Mouse (Mus musculus) CH12.LX (cell line): ENCODE data around the gene Ncoa3. TPM values are rescaled to one million over a fixed set of nuclear protein-coding genes. Genes with fewer than 3 reads are reported as not detected.

Source experiments
- DNase-seq: peaks from one replicate; pipeline ENCODE4 v3.0.0-alpha.2; 2013; ENCODE audit errors: extremely low read depth
- H3K27ac ChIP-seq: 2 replicates; pipeline ENCODE4 v1.5.1; 2012; ENCODE audit warnings: low read depth, mild to moderate bottlenecking, control low read depth, moderate library complexity; ENCODE audit not compliant: insufficient read depth
- H3K27me3 ChIP-seq: replicated peaks from 2 replicates; pipeline ENCODE3; 2012; ENCODE audit warnings: inconsistent platforms
- H3K36me3 ChIP-seq, 2 experiments: replicated peaks in 1 of 2; 2 replicates each; pipeline versions ENCODE3 to v1.6.1; 2012; ENCODE audit warnings: inconsistent platforms in 1 of 2, low read length in 1 of 2, mild to moderate bottlenecking in 1 of 2, mixed read lengths in 1 of 2, moderate library complexity in 1 of 2; ENCODE audit not compliant: control insufficient read depth in 1 of 2, insufficient read depth in 1 of 2
- H3K4me1 ChIP-seq, 2 experiments: 2 replicates each; pipeline ENCODE4 v1.6.1; 2012; ENCODE audit warnings: inconsistent platforms in 1 of 2, moderate library complexity in 1 of 2; ENCODE audit not compliant: insufficient read depth in 2 of 2, control insufficient read depth in 1 of 2
- H3K4me2 ChIP-seq: 2 replicates; pipeline ENCODE4 v1.6.1; 2012; ENCODE audit warnings: low read depth, mild to moderate bottlenecking, control low read depth; ENCODE audit not compliant: poor library complexity, insufficient read depth, severe bottlenecking
- H3K4me3 ChIP-seq, 3 experiments: fragments of 150-350 bp in 1 of 3; sonication (generic) in 1 of 3; replicated peaks in 1 of 3; 2 replicates each; pipeline versions ENCODE3 to v1.5.1; 2011 to 2012; ENCODE audit warnings: low read depth in 2 of 3, low read length in 2 of 3, mild to moderate bottlenecking in 2 of 3, moderate library complexity in 2 of 3, control low read depth in 1 of 3, improper control_type of control experiment in 1 of 3, inconsistent platforms in 1 of 3, mixed read lengths in 1 of 3; ENCODE audit not compliant: poor library complexity in 1 of 3
- H3K79me2 ChIP-seq: replicated peaks from 2 replicates; pipeline ENCODE4 v1.6.1; 2012; ENCODE audit warnings: mild to moderate bottlenecking, moderate library complexity; ENCODE audit not compliant: control insufficient read depth, poor library complexity, insufficient read depth, severe bottlenecking; ENCODE audit errors: extremely low read depth
- H3K9ac ChIP-seq: 2 replicates; pipeline ENCODE4 v1.6.1; 2012; ENCODE audit warnings: low read depth, mild to moderate bottlenecking, control low read depth, moderate library complexity; ENCODE audit not compliant: insufficient read depth
- H3K9me3 ChIP-seq: replicated peaks from 2 replicates; pipeline ENCODE3; 2012; ENCODE audit warnings: low read length, inconsistent platforms, mixed read lengths
- CHD1 ChIP-seq: IDR thresholded peaks from 2 replicates; pipeline ENCODE4 v1.6.1; 2012; ENCODE audit warnings: low read depth, low read length, improper control_type of control experiment, inconsistent platforms
- CHD2 ChIP-seq: IDR thresholded peaks from 2 replicates; pipeline ENCODE4 v1.6.1; 2011; ENCODE audit warnings: low read length, improper control_type of control experiment
- E2F4 ChIP-seq: IDR thresholded peaks from 2 replicates; pipeline ENCODE4 v1.6.1; 2011; ENCODE audit warnings: low read depth, low read length, improper control_type of control experiment; ENCODE audit not compliant: insufficient replicate concordance
- ELF1 ChIP-seq: IDR thresholded peaks from 2 replicates; pipeline ENCODE4 v1.6.1; 2014; ENCODE audit warnings: low read depth, mild to moderate bottlenecking, inconsistent platforms, low read length, improper control_type of control experiment
- ETS1 ChIP-seq: conservative IDR thresholded peaks from 2 replicates; pipeline ENCODE4 v1.6.1; 2012; ENCODE audit warnings: low read depth, mild to moderate bottlenecking, inconsistent platforms, low read length, improper control_type of control experiment, moderate library complexity
- GABPA ChIP-seq: IDR thresholded peaks from 2 replicates; pipeline ENCODE4 v1.6.1; 2012; ENCODE audit warnings: low read depth, low read length, improper control_type of control experiment, inconsistent platforms; ENCODE audit not compliant: insufficient replicate concordance
- MAX ChIP-seq: IDR thresholded peaks from 2 replicates; pipeline ENCODE4 v1.6.1; 2011; ENCODE audit warnings: low read length, improper control_type of control experiment
- MAZ ChIP-seq: IDR thresholded peaks from 2 replicates; pipeline ENCODE4 v1.6.1; 2012; ENCODE audit warnings: low read depth, mild to moderate bottlenecking, inconsistent platforms, low read length, improper control_type of control experiment, moderate library complexity
- MEF2A ChIP-seq: IDR thresholded peaks from 2 replicates; pipeline ENCODE4 v1.6.1; 2014; ENCODE audit warnings: low read depth, mild to moderate bottlenecking, inconsistent platforms, low read length, improper control_type of control experiment, borderline replicate concordance
- MYC ChIP-seq: IDR thresholded peaks from 2 replicates; pipeline ENCODE4 v1.6.1; 2011; ENCODE audit warnings: low read depth, mild to moderate bottlenecking, improper control_type of control experiment, low read length
- NRF1 ChIP-seq: IDR thresholded peaks from 2 replicates; pipeline ENCODE4 v1.6.1; 2014; ENCODE audit warnings: low read depth, mild to moderate bottlenecking, inconsistent platforms, low read length, improper control_type of control experiment, moderate library complexity
- POLR2A ChIP-seq: IDR thresholded peaks from 2 replicates; pipeline ENCODE4 v1.6.1; 2011; ENCODE audit warnings: low read depth, mild to moderate bottlenecking, improper control_type of control experiment, low read length
- POLR2AphosphoS2 ChIP-seq: IDR thresholded peaks from 2 replicates; pipeline ENCODE4 v1.6.1; 2011; ENCODE audit warnings: low read depth, low read length, improper control_type of control experiment
- RAD21 ChIP-seq: IDR thresholded peaks from 2 replicates; pipeline ENCODE4 v1.6.1; 2011; ENCODE audit warnings: low read depth, mild to moderate bottlenecking, low read length, improper control_type of control experiment, moderate library complexity
- RCOR1 ChIP-seq: conservative IDR thresholded peaks from 2 replicates; pipeline ENCODE4 v1.6.1; 2012; ENCODE audit warnings: low read depth, mild to moderate bottlenecking, inconsistent platforms, low read length, improper control_type of control experiment
- SIN3A ChIP-seq: IDR thresholded peaks from 2 replicates; pipeline ENCODE4 v1.6.1; 2012; ENCODE audit warnings: low read length, improper control_type of control experiment, inconsistent platforms
- TBP ChIP-seq: conservative IDR thresholded peaks from 2 replicates; pipeline ENCODE4 v1.6.1; 2011; ENCODE audit warnings: low read depth, low read length, improper control_type of control experiment
- TCF12 ChIP-seq: IDR thresholded peaks from 2 replicates; pipeline ENCODE4 v1.6.1; 2014; ENCODE audit warnings: low read depth, mild to moderate bottlenecking, inconsistent platforms, low read length, improper control_type of control experiment
- UBTF ChIP-seq: IDR thresholded peaks from 2 replicates; pipeline ENCODE4 v1.6.1; 2012; ENCODE audit warnings: low read depth, mild to moderate bottlenecking, inconsistent platforms, low read length, improper control_type of control experiment, moderate library complexity
- ZMIZ1 ChIP-seq: IDR thresholded peaks from 2 replicates; pipeline ENCODE4 v1.6.1; 2012; ENCODE audit warnings: low read depth, mild to moderate bottlenecking, inconsistent platforms, low read length, improper control_type of control experiment
- ZNF384 ChIP-seq: IDR thresholded peaks from 2 replicates; pipeline ENCODE4 v1.6.1; 2012; ENCODE audit warnings: low read depth, low read length, improper control_type of control experiment, inconsistent platforms
- dilution Hi-C: fragments of 300-500 bp; cut with MboI; formaldehyde crosslinking; loops from 2 replicates; pipeline ENCODE4 v1.14.3; 2020; ENCODE audit warnings: low sequenced_read_pairs; ENCODE audit not compliant: extremely low pct_unique_long_range_greater_than_20kb, extremely low pct_ligation_motif_present
- in situ Hi-C: fragments of 300-500 bp; cut with MboI; formaldehyde crosslinking; loops from 3 replicates; pipeline ENCODE4 v1.14.3; 2019; ENCODE audit warnings: low sequenced_read_pairs, low pct_ligation_motif_present, low pct_unique_long_range_greater_than_20kb, mixed read lengths
- polyA plus RNA-seq: library from polyadenylated mRNA; unstranded; fragments of >175 nt; gene quantifications from 2 replicates; pipeline ENCODE4 v1.2.1, GENCODE M21; 2012; ENCODE audit warnings: low read depth; ENCODE audit not compliant: insufficient read length
- total RNA-seq, 2 experiments: library from RNA; depleted of rRNA; stranded (reverse); fragments of 300-350 nt in 1 of 2; fragments of >200 nt in 1 of 2; gene quantifications; 2 replicates each; pipeline ENCODE4 v1.2.3; 2012 to 2014

Gene Ncoa3
- total and polyA plus RNA-seq, 3 experiments, result 13.4 to 21.9 (median 17.1) TPM

- Histone ChIP-seq H3K36me3 (no peaks in the 10 kb centered on the region), H3K9ac (no peak overlapping the region), H3K79me2 (no peaks in the 10 kb centered on the region), H3K4me3 (no peak overlapping the region), H3K9me3 (no peaks in the 10 kb centered on the region), H3K27me3 (peaks cover 9% of the 10 kb centered on the region), H3K4me1 (peaks cover 5 to 25% of the 10 kb centered on the region in 2 experiments), H3K4me2 (no peak overlapping the region), H3K27ac (no peak overlapping the region)
- no peak for DNase-seq
- dilution Hi-C loops (no loop called here), in situ Hi-C loops (loop anchor here (5.0 to 25.0 kb wide), 3 partner anchors 477 to 702 kb away; partner anchors contain the start of gene Trp53rkb)
- TF ChIP-seq ZMIZ1 (no peak), ETS1 (no peak), ELF1 (no peak), RCOR1 (no peak), CHD2 (no peak), ZNF384 (no peak), TCF12 (no peak), MEF2A (no peak), CHD1 (no peak), MAX (no peak), UBTF (no peak), MYC (no peak), E2F4 (no peak), RAD21 (no peak), TBP (no peak), POLR2AphosphoS2 (no peak), NRF1 (no peak)
Observed at GRCm38 (mm10) chr2:166085780-166086179, 93.3 kb downstream of the Ncoa3 start.

GRCm38 (mm10) chr2:166086457-166087233 lies 94.2 kb downstream of the Ncoa3 start:
- no peak for DNase-seq
- no peak overlapping the region for H3K9ac ChIP-seq
- H3K27me3 ChIP-seq, result peaks cover 10% of the 10 kb centered on the region
- no peaks in the 10 kb centered on the region for H3K36me3 ChIP-seq
- dilution Hi-C loops, result no loop called here
- no peaks in the 10 kb centered on the region for H3K9me3 ChIP-seq
- H3K4me2 ChIP-seq, result no peak overlapping the region
- no peak overlapping the region for H3K4me3 ChIP-seq
- peaks cover 5 to 23% of the 10 kb centered on the region in 2 experiments for H3K4me1 ChIP-seq
- TF ChIP-seq POLR2A (no peak), MAZ (no peak), MEF2A (no peak), UBTF (no peak), SIN3A (no peak), GABPA (no peak)
- no peaks in the 10 kb centered on the region for H3K79me2 ChIP-seq
- in situ Hi-C loops, result loop anchor here (5.0 to 25.0 kb wide), 3 partner anchors 476 to 701 kb away; partner anchors contain the start of gene Trp53rkb
- no peak overlapping the region for H3K27ac ChIP-seq
